Mouse (Mus musculus) CH12.LX (cell line): ENCODE measurements at regions not wholly inside any gene's neighbourhood (a gene's known extent, or its start where the extent isn't known, plus 50 kb on each side); places are given as distances from the start of the nearest gene placed in this dataset.

ENCODE experiments used
- CTCF ChIP-seq, 2 experiments: IDR thresholded peaks in 1 of 2; conservative IDR thresholded peaks in 1 of 2; 2 replicates each; pipeline ENCODE4 v1.5.1; 2011 to 2012; ENCODE audit warnings: low read depth in 2 of 2, low read length in 2 of 2, improper control_type of control experiment in 1 of 2, inconsistent platforms in 1 of 2, mild to moderate bottlenecking in 1 of 2, moderate library complexity in 1 of 2
- HCFC1 ChIP-seq: IDR thresholded peaks from 2 replicates; pipeline ENCODE4 v1.6.1; 2012; ENCODE audit warnings: low read depth, mild to moderate bottlenecking, inconsistent platforms, low read length, improper control_type of control experiment
- MYC ChIP-seq: IDR thresholded peaks from 2 replicates; pipeline ENCODE4 v1.6.1; 2011; ENCODE audit warnings: low read depth, mild to moderate bottlenecking, improper control_type of control experiment, low read length
- PAX5 ChIP-seq: IDR thresholded peaks from 2 replicates; pipeline ENCODE4 v1.6.1; 2012; ENCODE audit warnings: low read length, inconsistent platforms, mixed read lengths
- POLR2A ChIP-seq: IDR thresholded peaks from 2 replicates; pipeline ENCODE4 v1.6.1; 2011; ENCODE audit warnings: low read depth, mild to moderate bottlenecking, improper control_type of control experiment, low read length
- POLR2AphosphoS2 ChIP-seq: IDR thresholded peaks from 2 replicates; pipeline ENCODE4 v1.6.1; 2011; ENCODE audit warnings: low read depth, low read length, improper control_type of control experiment
- RCOR1 ChIP-seq: conservative IDR thresholded peaks from 2 replicates; pipeline ENCODE4 v1.6.1; 2012; ENCODE audit warnings: low read depth, mild to moderate bottlenecking, inconsistent platforms, low read length, improper control_type of control experiment
- TBP ChIP-seq: conservative IDR thresholded peaks from 2 replicates; pipeline ENCODE4 v1.6.1; 2011; ENCODE audit warnings: low read depth, low read length, improper control_type of control experiment
- USF2 ChIP-seq: conservative IDR thresholded peaks from 2 replicates; pipeline ENCODE4 v1.6.1; 2011; ENCODE audit warnings: low read depth, low read length, improper control_type of control experiment
- ZC3H11A ChIP-seq: IDR thresholded peaks from 2 replicates; pipeline ENCODE4 v1.6.1; 2012; ENCODE audit warnings: low read depth, mild to moderate bottlenecking, inconsistent platforms, low read length, improper control_type of control experiment

- TF ChIP-seq TBP: no peak
- no peak for TF ChIP-seq CTCF (conservative IDR thresholded peaks at IDR 0.05 in 1 of 2, IDR thresholded peaks at IDR 0.05 in 1 of 2; ENCODE audit: low read depth in 2 of 2, low read length in 2 of 2)
- no peak for TF ChIP-seq MYC
- no peak for TF ChIP-seq POLR2A
- TF ChIP-seq RCOR1: no peak
- TF ChIP-seq PAX5: no peak
- no peak for TF ChIP-seq USF2
- no peak for TF ChIP-seq POLR2AphosphoS2
- TF ChIP-seq HCFC1: no peak
- TF ChIP-seq ZC3H11A: no peak
These were observed 170.1 kb upstream of the Arpp21 start for GRCm38 (mm10) chr9:112405772-112406315.
